Mouse (Mus musculus): ENCODE data around the gene Kdm2b.
"Not testable (repeated sequence)": the region's sequence is repeated elsewhere in the genome, so short reads cannot be mapped to it uniquely, and the experiment has no call there.

Gene Kdm2b

GRCm38 (mm10) chr5:123010806-123011205 is 21.2 kb upstream of the Kdm2b start:
- no peak for DNase-seq

GRCm38 (mm10) chr5:123009873-123010272 is 20.2 kb upstream of the Kdm2b start:
- DNase-seq: peak; percentile 74 to 77

GRCm38 (mm10) chr5:123008877-123009493 is 19.4 kb upstream of the Kdm2b start:
- no peak for DNase-seq

- DNase-seq: peak; percentile 51 to 61
Observed at GRCm38 (mm10) chr5:123005716-123006592, 16.3 kb upstream of the Kdm2b start.

GRCm38 (mm10) chr5:123000901-123001300 is 11.3 kb upstream of the Kdm2b start:
- no peak for DNase-seq

GRCm38 (mm10) chr5:122997205-122998204 is 7.9 kb upstream of the Kdm2b start:
- peak; percentile 58 to 76 for DNase-seq

- no peak for DNase-seq
Observed at GRCm38 (mm10) chr5:122994910-122995309, 5.3 kb upstream of the Kdm2b start.

- DNase-seq: peak; percentile 44 to 58
Observed at GRCm38 (mm10) chr5:122994303-122994846, 4.8 kb upstream of the Kdm2b start.

- no peak for DNase-seq
Observed at GRCm38 (mm10) chr5:122993811-122994210, 4.2 kb upstream of the Kdm2b start.

- no peak for DNase-seq
Observed at GRCm38 (mm10) chr5:122991350-122992004, 1.9 kb upstream of the Kdm2b start.

- DNase-seq: peak in 1 of 2 experiments; percentile 43
Observed at GRCm38 (mm10) chr5:122990411-122991160, 963 bp upstream of the Kdm2b start.

- peak; percentile 79 to 82 for DNase-seq
Observed at GRCm38 (mm10) chr5:122989001-122989525, 560 bp downstream of the Kdm2b start.

GRCm38 (mm10) chr5:122988021-122988751 is 1.4 kb downstream of the Kdm2b start:
- DNase-seq: peak; percentile 55 to 67

- DNase-seq: peak; percentile 55 to 59
Observed at GRCm38 (mm10) chr5:122987211-122988020, 2.2 kb downstream of the Kdm2b start.

- no peak for DNase-seq
Observed at GRCm38 (mm10) chr5:122986091-122986493, 3.5 kb downstream of the Kdm2b start.

GRCm38 (mm10) chr5:122985276-122985675 is 4.3 kb downstream of the Kdm2b start:
- no peak for DNase-seq

- DNase-seq: no peak
Observed at GRCm38 (mm10) chr5:122984483-122984882, 5.1 kb downstream of the Kdm2b start.

GRCm38 (mm10) chr5:122978970-122979369 is 10.7 kb downstream of the Kdm2b start:
- DNase-seq: no peak

- DNase-seq: not testable (repeated sequence)
Observed at GRCm38 (mm10) chr5:122974701-122975100, 14.9 kb downstream of the Kdm2b start.

All from cerebellum, adult 18-20 months (tissue).